Mouse (Mus musculus) forebrain, embryonic 11.5 days (tissue): Measurements from ENCODE around the gene Aup1. TPM values are rescaled to one million over a fixed set of nuclear protein-coding genes. Genes with fewer than 3 reads are reported as not detected.

Experiments
- ATAC-seq: fragments of 200-750 bp; cut with Nextera tagmentation; replicated peaks from 2 replicates; pipeline ENCODE4 v1.8.0; 2017; ENCODE audit warnings: moderate TSS enrichment; ENCODE audit not compliant: low FRiP score
- DNase-seq: peaks from one replicate; pipeline ENCODE4 v3.0.0-alpha.2; 2017; ENCODE audit warnings: low spot score
- H3K27ac ChIP-seq: fragments of 300-500 bp; sonication (generic); 2 replicates; pipeline ENCODE4 v1.5.1; 2014; ENCODE audit warnings: low read depth, low read length
- H3K27me3 ChIP-seq: fragments of 300-500 bp; sonication (generic); 2 replicates; pipeline ENCODE4 v1.6.1; 2014; ENCODE audit warnings: mild to moderate bottlenecking, low read length, mixed read lengths; ENCODE audit not compliant: control insufficient read depth, insufficient read depth
- H3K36me3 ChIP-seq: fragments of 300-500 bp; sonication (generic); 2 replicates; pipeline ENCODE4 v1.6.1; 2014; ENCODE audit warnings: mild to moderate bottlenecking, low read length, moderate library complexity, mixed read lengths; ENCODE audit not compliant: control insufficient read depth, insufficient read depth
- H3K4me1 ChIP-seq: fragments of 300-500 bp; sonication (generic); replicated peaks from 2 replicates; pipeline ENCODE4 v1.6.1; 2014; ENCODE audit warnings: low read length, mixed read lengths; ENCODE audit not compliant: control insufficient read depth, insufficient read depth
- H3K4me2 ChIP-seq: fragments of 300-500 bp; sonication (generic); 2 replicates; pipeline ENCODE4 v1.6.1; 2014; ENCODE audit warnings: low read depth, mild to moderate bottlenecking, low read length, moderate library complexity, mixed read lengths; ENCODE audit not compliant: severe bottlenecking
- H3K4me3 ChIP-seq: fragments of 300-500 bp; sonication (generic); 2 replicates; pipeline ENCODE4 v1.5.1; 2014; ENCODE audit warnings: low read depth, low read length
- H3K9ac ChIP-seq: fragments of 300-500 bp; sonication (generic); 2 replicates; pipeline ENCODE4 v1.6.1; 2014; ENCODE audit warnings: low read length
- H3K9me3 ChIP-seq: fragments of 300-500 bp; sonication (generic); 2 replicates; pipeline ENCODE4 v1.6.1; 2016; ENCODE audit warnings: low read length, mixed read lengths; ENCODE audit not compliant: control insufficient read depth
- whole genome bisulfite sequencing: fragments of 180-500 bp; shearing (Covaris S2); extraction: QIAGEN DNeasy Blood & Tissue Kit; methylation state at CpG from one replicate; pipeline ENCODE4 v1.1.7; 2014; 5-methylcytosine and 5-hydroxymethylcytosine counted together
- polyA plus RNA-seq: library from polyadenylated mRNA; unstranded; fragments of >200 nt; fragmentation: Nextera tagmentation; extraction: Ambion mirVana; gene quantifications from 2 replicates; pipeline ENCODE4 v1.2.1, GENCODE M21; 2014

Gene Aup1
- polyA plus RNA-seq, 1 experiment from 2014 or later: 125 TPM

- Histone ChIP-seq H3K27ac (no peak overlapping the region), H3K4me1 (no peaks in the 10 kb centered on the region), H3K9ac (no peak overlapping the region), H3K27me3 (no peaks in the 10 kb centered on the region), H3K36me3 (no peaks in the 10 kb centered on the region), H3K4me3 (no peak overlapping the region), H3K9me3 (no peaks in the 10 kb centered on the region), H3K4me2 (no peak overlapping the region)
- ATAC-seq: no peak
- no peak for DNase-seq
- WGBS: 73% methylated on average over 5 of the region's 5 CpGs
Measured at GRCm38 (mm10) chr6:83013444-83013843, 40.9 kb upstream of the Aup1 start.

DNA sequence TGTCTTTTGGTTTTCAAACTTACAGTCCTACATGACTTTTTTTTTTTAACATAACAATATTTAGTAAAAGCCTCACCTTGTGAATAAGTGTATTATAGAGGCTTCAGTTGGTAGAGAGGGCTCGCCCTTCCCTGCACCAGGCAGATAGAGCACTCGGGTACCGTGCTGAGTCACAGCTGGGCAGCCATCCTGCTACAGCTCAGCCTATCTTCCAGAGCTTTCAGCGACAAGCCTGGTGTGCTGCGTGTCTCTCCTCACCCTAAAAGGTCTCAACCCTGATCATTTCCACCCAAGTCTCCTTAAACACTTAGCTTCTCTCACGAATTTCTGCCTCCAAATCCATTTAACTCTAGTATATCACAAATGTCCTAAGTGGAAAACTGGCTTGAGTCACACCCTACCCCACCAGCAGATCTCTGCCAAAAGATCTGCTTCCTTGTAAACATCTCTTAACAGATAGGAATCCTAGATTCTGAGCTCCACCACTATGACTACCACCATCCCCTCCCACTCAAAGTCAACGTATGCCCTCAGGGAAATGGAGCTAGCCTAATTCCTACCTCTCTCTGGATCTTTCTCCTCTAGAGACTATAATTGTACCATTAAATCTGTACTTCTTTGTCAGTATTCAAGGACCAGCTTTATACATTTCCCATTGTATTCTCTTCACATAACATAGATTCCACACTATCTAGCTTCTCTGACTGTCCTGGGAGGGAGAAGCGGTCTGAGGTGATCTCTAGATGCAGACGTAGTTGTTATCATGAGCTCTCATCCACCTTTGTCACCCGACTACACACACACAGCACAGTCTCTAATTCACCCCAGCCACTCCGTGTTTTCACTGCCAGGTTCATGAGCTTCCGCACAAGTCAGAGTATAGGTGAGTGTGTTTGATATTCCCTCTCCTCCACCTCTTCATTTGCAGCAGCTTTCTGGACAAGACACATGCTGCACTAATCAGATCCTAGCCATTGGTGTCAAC lies 39.5 kb upstream of the Aup1 start:
- WGBS: 73% methylated on average over 12 of the region's 12 CpGs
- H3K9me3 ChIP-seq: no peaks in the 10 kb centered on the region
- H3K4me3 ChIP-seq: no peak overlapping the region

GRCm38 (mm10) chr6:83015749-83016148 lies 38.6 kb upstream of the Aup1 start:
- Histone ChIP-seq H3K36me3 (no peaks in the 10 kb centered on the region), H3K27ac (no peak overlapping the region), H3K9me3 (no peaks in the 10 kb centered on the region), H3K9ac (no peak overlapping the region), H3K4me3 (no peak overlapping the region), H3K4me2 (no peak overlapping the region), H3K4me1 (no peaks in the 10 kb centered on the region), H3K27me3 (no peaks in the 10 kb centered on the region)
- ATAC-seq (no peak), DNase-seq (no peak)
- 86% methylated on average over 2 of the region's 2 CpGs for WGBS

More for the DNA sequence above, 39.5 kb upstream of the Aup1 start:
- no peaks in the 10 kb centered on the region for H3K4me1 ChIP-seq
- ATAC-seq (no peak), DNase-seq (no peak)
- no peak overlapping the region for H3K4me2 ChIP-seq
- no peaks in the 10 kb centered on the region for H3K27me3 ChIP-seq
- H3K9ac ChIP-seq: no peak overlapping the region
- H3K36me3 ChIP-seq: no peaks in the 10 kb centered on the region
- no peak overlapping the region for H3K27ac ChIP-seq

DNA sequence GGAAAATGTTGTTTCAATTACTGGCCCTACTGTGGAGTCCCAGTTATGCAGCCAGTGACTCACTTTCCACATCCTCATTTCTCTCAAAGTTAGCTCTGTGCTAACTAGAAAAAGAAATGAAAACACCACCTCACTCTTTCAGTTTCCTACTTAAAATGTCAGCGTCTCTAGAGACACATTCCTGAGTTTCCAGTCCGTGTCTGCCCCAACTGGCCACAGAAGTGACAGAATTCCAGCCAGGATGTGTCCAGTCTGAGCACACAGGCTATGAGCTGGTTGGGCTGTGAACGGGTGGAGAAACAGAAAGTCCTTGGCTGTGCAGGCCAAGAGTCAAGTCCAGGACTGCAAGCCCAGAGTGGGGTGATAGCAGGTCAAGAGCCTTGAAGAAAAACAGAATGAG lies 37.1 kb upstream of the Aup1 start:
- Histone ChIP-seq H3K36me3 (no peaks in the 10 kb centered on the region), H3K27me3 (no peaks in the 10 kb centered on the region), H3K27ac (no peak overlapping the region), H3K4me3 (no peak overlapping the region), H3K9ac (no peak overlapping the region), H3K4me1 (no peaks in the 10 kb centered on the region), H3K4me2 (no peak overlapping the region), H3K9me3 (no peaks in the 10 kb centered on the region)
- no peak for ATAC-seq
- WGBS: 79% methylated on average over 3 of the region's 3 CpGs
- no peak for DNase-seq

GRCm38 (mm10) chr6:83019044-83019443 lies 35.3 kb upstream of the Aup1 start:
- no peak for ATAC-seq
- no peak for DNase-seq
- Histone ChIP-seq H3K4me2 (no peak overlapping the region), H3K4me1 (no peaks in the 10 kb centered on the region), H3K36me3 (no peaks in the 10 kb centered on the region), H3K4me3 (no peak overlapping the region), H3K9ac (no peak overlapping the region), H3K27ac (no peak overlapping the region), H3K9me3 (no peaks in the 10 kb centered on the region), H3K27me3 (no peaks in the 10 kb centered on the region)
- 85% methylated on average over 3 of the region's 3 CpGs for WGBS

DNA sequence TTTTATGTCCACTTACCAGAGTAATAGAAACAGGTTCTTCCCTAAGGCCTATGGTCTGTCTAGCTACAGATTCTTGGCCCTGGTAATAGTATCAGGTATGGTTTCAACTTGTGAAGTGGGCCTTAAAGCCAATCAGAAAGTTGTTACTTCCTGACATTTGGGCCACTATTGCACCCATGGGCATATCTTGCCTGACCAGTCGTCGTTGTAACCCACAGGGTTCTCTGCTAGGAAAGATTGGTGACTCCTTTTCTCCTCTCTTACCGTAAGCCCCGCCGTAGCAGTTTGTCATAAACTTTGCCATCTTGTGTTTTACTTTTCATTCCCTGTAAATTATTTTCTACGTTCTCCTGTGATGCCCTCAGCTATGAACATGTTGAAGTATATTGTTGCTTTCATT lies 34.2 kb upstream of the Aup1 start:
- no peak for ATAC-seq
- Histone ChIP-seq H3K27me3 (no peaks in the 10 kb centered on the region), H3K9me3 (no peaks in the 10 kb centered on the region), H3K27ac (no peak overlapping the region), H3K4me1 (no peaks in the 10 kb centered on the region), H3K9ac (no peak overlapping the region), H3K4me3 (no peak overlapping the region), H3K4me2 (no peak overlapping the region), H3K36me3 (no peaks in the 10 kb centered on the region)
- WGBS: 92% methylated on average over 6 of the region's 6 CpGs
- no peak for DNase-seq

DNA sequence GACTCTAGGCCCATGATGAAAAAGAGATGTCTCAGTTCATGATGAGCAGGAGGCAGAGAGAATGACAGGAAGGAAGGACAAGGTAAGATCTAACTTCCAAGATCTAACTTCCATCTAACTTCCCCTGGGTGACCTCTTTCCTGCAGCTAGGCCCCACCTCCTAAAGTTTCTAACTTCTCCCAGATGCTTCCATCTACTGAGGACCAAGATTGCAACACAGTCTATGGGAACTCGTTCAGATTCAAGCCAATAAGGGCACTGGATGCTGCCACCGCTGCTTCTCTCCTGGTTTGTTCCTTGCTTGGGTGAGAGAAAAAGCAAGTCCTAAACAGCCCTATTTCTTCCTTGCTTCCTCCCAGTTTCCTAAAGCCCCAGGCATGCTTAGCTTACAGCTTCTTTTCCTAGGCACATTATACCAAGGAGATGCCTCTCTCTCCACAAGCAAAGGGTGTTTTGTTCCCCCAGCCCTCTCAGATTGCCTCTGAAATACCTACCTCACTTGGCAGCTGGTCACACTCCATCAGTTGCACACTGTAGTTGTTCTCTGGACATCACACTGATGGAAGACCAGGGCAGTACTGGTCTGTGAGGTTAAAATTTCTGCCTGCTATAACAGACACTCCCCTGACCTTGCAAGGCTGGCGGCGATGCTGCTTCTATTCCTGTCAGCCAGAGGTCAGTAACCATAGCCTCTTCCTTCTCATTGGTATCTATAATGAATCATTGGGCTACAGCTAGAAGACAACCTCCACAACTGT lies 33.3 kb upstream of the Aup1 start:
- no peak for ATAC-seq
- Histone ChIP-seq H3K36me3 (no peaks in the 10 kb centered on the region), H3K4me3 (no peak overlapping the region), H3K4me1 (no peaks in the 10 kb centered on the region), H3K9me3 (no peaks in the 10 kb centered on the region), H3K4me2 (no peak overlapping the region), H3K9ac (no peak overlapping the region), H3K27me3 (no peaks in the 10 kb centered on the region), H3K27ac (no peak overlapping the region)
- DNase-seq: no peak
- 83% methylated on average over 4 of the region's 4 CpGs for WGBS

- DNase-seq: no peak
- Histone ChIP-seq H3K4me3 (no peak overlapping the region), H3K36me3 (no peaks in the 10 kb centered on the region), H3K9ac (no peak overlapping the region), H3K27me3 (no peaks in the 10 kb centered on the region), H3K4me1 (no peaks in the 10 kb centered on the region), H3K9me3 (no peaks in the 10 kb centered on the region), H3K27ac (no peak overlapping the region), H3K4me2 (no peak overlapping the region)
- WGBS: 90% methylated on average over 9 of the region's 9 CpGs
- ATAC-seq: no peak
Measured at GRCm38 (mm10) chr6:83023008-83023407, 31.3 kb upstream of the Aup1 start.
